Mouse (Mus musculus) hindbrain, embryonic 12.5 days (tissue): ENCODE results near the gene Slc35g3. TPM values are rescaled to one million over a fixed set of nuclear protein-coding genes. Genes with fewer than 3 reads are reported as not detected.

Source experiments
- ATAC-seq: fragments of 200-750 bp; cut with Nextera tagmentation; 2 replicates; pipeline ENCODE4 v1.8.0; 2017; ENCODE audit warnings: moderate TSS enrichment; ENCODE audit not compliant: low FRiP score
- H3K27ac ChIP-seq: fragments of 300-500 bp; sonication (generic); 2 replicates; pipeline ENCODE4 v1.5.1; 2016; ENCODE audit warnings: mild to moderate bottlenecking
- H3K27me3 ChIP-seq: fragments of 300-500 bp; sonication (generic); 2 replicates; pipeline ENCODE4 v1.6.1; 2016; ENCODE audit warnings: mild to moderate bottlenecking
- H3K36me3 ChIP-seq: fragments of 300-500 bp; sonication (generic); 2 replicates; pipeline ENCODE4 v1.6.1; 2016; ENCODE audit warnings: mild to moderate bottlenecking
- H3K4me1 ChIP-seq: fragments of 300-500 bp; sonication (generic); 2 replicates; pipeline ENCODE4 v1.6.1; 2016
- H3K4me2 ChIP-seq: fragments of 300-500 bp; sonication (generic); replicated peaks from 2 replicates; pipeline ENCODE4 v1.6.1; 2016; ENCODE audit warnings: mild to moderate bottlenecking
- H3K4me3 ChIP-seq: fragments of 300-500 bp; sonication (generic); 2 replicates; pipeline ENCODE4 v1.5.1; 2016; ENCODE audit warnings: mild to moderate bottlenecking
- H3K9ac ChIP-seq: fragments of 300-500 bp; sonication (generic); 2 replicates; pipeline ENCODE4 v1.6.1; 2016; ENCODE audit warnings: mild to moderate bottlenecking, moderate library complexity
- H3K9me3 ChIP-seq: fragments of 300-500 bp; sonication (generic); replicated peaks from 2 replicates; pipeline ENCODE4 v1.6.1; 2016; ENCODE audit warnings: mild to moderate bottlenecking
- WGBS: fragments of 180-500 bp; shearing (Covaris S2); methylation state at CpG from one replicate; pipeline ENCODE4 v1.1.7; 2016; 5-methylcytosine and 5-hydroxymethylcytosine counted together
- polyA plus RNA-seq: library from polyadenylated mRNA; unstranded; fragments of >200 nt; fragmentation: Nextera tagmentation; extraction: Ambion mirVana; gene quantifications from 2 replicates; pipeline ENCODE4 v1.2.1, GENCODE M21; 2016

Slc35g3 gene
- polyA plus RNA-seq, 1 experiment from 2014 or later, result 0.61 TPM

DNA sequence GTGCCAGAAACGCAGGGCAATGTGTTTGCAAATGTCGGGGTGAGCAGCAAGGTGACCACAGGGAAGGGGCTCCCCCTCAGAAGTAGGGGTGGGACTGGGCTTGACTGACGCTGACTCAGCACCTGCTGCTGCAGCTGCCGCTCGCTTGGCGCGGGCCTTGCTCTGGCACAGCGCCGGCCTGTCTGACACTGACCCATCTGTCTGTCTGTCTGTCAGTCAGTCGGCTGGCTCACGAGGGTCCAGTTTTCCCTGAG is 38.3 kb upstream of the Slc35g3 start:
- WGBS, result under 1% methylated on average over 11 of the region's 11 CpGs
- Histone ChIP-seq H3K27me3 (peaks cover 62% of the 10 kb centered on the region), H3K9me3 (no peaks in the 10 kb centered on the region)

DNA sequence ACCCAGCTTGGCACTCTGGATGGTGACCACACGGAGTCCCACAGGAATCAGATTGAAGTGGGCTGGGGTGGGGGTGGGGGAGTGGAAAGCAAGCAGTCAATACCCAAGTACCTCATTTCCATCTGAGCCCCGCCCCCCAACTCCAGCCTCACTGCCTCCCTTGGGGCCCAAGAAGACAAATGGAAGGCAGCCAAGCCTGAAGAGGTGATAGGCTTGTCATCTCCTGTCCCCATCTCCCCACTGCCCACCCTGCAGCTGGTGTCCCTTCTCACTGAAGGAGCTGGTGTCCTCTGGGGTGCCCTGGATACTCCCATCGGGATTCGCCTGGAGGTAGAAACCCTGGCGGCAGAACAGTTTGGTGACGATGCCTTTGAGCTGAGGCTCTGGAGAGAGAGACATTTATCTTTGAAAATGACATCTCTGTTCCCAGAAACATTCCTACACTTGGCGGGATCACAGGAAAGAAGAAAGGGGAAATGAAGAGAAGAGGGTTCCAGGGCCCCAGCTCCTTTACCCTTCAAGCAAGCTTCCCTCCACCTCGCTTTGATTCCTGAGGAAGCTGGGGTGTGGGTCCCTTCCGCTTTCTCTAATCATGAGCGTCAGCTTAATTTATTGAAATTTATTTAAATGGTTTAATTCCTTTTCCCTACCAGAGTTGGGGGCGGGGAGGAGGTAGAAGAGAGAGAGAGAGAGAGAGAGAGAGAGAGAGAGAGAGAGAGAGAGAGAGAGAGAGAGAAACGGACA is 37.8 kb upstream of the Slc35g3 start:
- Histone ChIP-seq H3K9ac (peak overlapping the region; percentile 73; the same call in 1 of the 2 replicates), H3K9me3 (no peaks in the 10 kb centered on the region), H3K4me3 (peak overlapping the region; percentile 53), H3K27ac (peak overlapping the region; percentile 93), H3K36me3 (no peaks in the 10 kb centered on the region), H3K4me2 (peak overlapping the region; percentile 90), H3K27me3 (peaks cover 57% of the 10 kb centered on the region), H3K4me1 (peaks cover 64% of the 10 kb centered on the region)
- 16% methylated on average over 12 of the region's 12 CpGs for WGBS
- no peak for ATAC-seq

More for the DNA sequence above, 38.3 kb upstream of the Slc35g3 start:
- Histone ChIP-seq H3K27ac (peak overlapping the region; percentile 93), H3K9ac (peak overlapping the region; percentile 73), H3K4me1 (peaks cover 68% of the 10 kb centered on the region), H3K4me3 (peak overlapping the region; percentile 53), H3K36me3 (no peaks in the 10 kb centered on the region), H3K4me2 (peak overlapping the region; percentile 90)
- ATAC-seq, result peak; percentile 51

DNA sequence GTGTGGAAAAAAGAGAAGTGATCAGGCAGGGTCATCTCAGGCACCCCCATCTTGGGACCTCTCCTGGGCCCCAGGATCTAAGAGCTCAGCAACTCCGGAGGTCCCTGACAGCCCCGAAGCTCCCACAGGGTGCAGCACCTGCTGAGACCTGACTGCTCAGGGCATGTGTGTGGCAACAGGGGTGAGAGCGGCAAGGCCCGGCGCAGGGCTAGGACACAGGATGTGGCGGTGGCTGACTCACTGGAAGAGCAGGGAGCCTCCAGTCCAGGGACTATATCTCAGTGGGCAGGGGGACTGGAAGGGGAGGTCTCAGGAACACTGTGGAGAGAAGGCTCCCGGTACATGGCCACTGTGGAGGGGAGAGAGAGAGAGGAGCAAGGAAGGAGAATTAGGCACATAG is 36.2 kb upstream of the Slc35g3 start:
- H3K36me3 ChIP-seq, result no peaks in the 10 kb centered on the region
- ATAC-seq, result no peak
- no peak overlapping the region for H3K27ac ChIP-seq
- H3K9ac ChIP-seq, result no peak overlapping the region
- H3K4me3 ChIP-seq, result no peak overlapping the region
- H3K9me3 ChIP-seq, result no peaks in the 10 kb centered on the region
- H3K4me2 ChIP-seq, result no peak overlapping the region
- peaks cover 48% of the 10 kb centered on the region for H3K4me1 ChIP-seq
- 76% methylated on average over 7 of the region's 7 CpGs for WGBS
- peaks cover 53% of the 10 kb centered on the region for H3K27me3 ChIP-seq

DNA sequence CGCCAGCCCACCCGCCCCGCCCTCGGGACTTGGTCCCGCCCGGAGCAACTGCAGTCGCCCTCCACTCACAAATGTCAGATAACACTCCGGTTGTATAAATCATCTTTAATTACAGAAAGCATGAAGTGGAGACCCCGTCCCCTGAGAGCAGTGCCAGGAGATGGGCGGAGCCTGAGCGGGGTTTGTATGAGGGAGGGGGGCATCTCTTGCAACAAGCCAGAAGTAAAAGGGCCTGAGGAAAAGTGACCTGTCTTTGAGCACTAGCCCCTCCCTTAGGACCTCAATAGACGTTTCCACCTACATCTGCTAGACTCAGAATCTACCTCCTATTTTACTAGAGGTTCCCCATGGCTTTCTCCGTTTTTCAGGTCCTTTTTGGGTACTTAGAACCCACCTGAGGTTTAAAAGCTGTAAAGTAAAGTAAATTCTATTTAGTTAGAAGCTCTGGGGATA is 34.2 kb upstream of the Slc35g3 start:
- no peak overlapping the region for H3K27ac ChIP-seq
- H3K36me3 ChIP-seq, result no peaks in the 10 kb centered on the region
- peaks cover 30% of the 10 kb centered on the region for H3K4me1 ChIP-seq
- 5% methylated on average over 13 of the region's 13 CpGs for WGBS
- peak overlapping the region; percentile 74 for H3K4me2 ChIP-seq
- peak overlapping the region; percentile 55; the same call in 1 of the 2 replicates for H3K9ac ChIP-seq
- ATAC-seq, result no peak
- peaks cover 44% of the 10 kb centered on the region for H3K27me3 ChIP-seq
- H3K4me3 ChIP-seq, result peak overlapping the region; percentile 38
- H3K9me3 ChIP-seq, result no peaks in the 10 kb centered on the region

DNA sequence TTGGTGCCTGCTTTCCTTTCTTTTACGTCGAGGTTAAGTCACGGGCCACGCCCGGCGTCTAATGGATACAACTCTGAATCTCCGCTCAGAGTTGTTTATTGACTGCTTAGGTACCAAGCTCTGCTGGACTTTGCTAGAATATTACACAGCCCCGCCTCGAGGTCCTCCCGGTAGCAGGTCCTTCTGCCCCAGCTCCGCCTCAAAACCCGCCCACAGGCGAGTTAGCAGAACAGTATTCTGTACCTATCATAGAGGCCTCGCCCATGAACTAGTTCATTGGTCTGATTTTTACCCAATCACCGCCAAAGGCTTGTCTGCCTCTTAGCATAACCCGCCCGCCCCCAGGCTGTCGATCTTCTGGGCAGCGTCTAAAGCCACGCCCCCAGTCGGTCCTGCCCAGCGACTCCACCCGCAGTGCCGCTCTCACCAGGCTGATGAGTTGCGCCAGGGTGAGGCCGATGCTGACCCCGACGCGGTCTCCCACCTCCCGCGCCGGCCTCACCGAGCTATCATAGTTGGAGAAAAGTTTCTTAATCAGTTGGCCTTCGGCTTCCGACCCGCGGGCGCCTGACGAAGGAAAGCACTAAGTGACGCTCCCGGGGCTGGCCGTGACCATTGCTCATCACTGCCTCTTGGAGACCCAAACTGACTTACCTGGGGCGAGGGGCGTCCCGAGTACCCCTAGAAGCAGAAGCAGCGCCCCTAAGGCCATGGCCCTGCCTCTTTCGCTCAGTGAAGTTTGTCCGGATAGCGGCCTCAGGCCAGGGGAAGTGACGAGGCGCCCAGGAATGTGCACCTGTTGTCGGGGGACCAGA is 33.6 kb upstream of the Slc35g3 start, which contains the start of gene Chrnb1:
Chrnb1 (minus strand) TSS at position 776 of the 815 bp plus-strand sequence.
- ATAC-seq, result peak; percentile 91
- Histone ChIP-seq H3K4me1 (peaks cover 26% of the 10 kb centered on the region), H3K36me3 (no peaks in the 10 kb centered on the region), H3K9me3 (no peaks in the 10 kb centered on the region), H3K4me2 (peak within 1 kb of the TSS; percentile 74), H3K4me3 (peak within 1 kb of the TSS; percentile 38), H3K27ac (no peak within 1 kb of the TSS), H3K9ac (peak within 1 kb of the TSS; percentile 55), H3K27me3 (peaks cover 44% of the 10 kb centered on the region)
- WGBS, result 2% methylated on average over 52 of the region's 52 CpGs

DNA sequence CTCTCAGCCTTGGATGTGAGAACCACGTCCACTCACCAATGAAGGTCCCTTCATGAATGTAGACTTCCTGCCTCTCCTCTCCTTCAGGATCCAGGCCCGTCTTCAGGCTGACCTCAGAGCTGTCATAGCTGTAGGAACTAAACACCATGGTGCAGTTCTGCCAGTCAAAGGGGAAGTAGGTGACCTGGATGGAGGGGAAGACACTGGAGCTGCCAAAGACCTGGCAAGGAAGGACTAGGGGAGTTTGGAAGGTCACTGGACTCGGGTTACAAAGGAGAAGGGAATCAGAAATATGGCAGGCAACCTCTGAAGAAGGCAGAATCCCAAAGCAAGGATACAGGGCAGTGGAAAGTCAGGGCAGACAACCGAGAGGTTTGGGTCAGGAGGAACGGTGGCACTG is 31.7 kb upstream of the Slc35g3 start:
- H3K4me1 ChIP-seq, result peaks cover 9% of the 10 kb centered on the region
- no peak overlapping the region for H3K4me3 ChIP-seq
- no peaks in the 10 kb centered on the region for H3K9me3 ChIP-seq
- H3K4me2 ChIP-seq, result no peak overlapping the region
- no peak overlapping the region for H3K27ac ChIP-seq
- peaks cover 44% of the 10 kb centered on the region for H3K27me3 ChIP-seq
- H3K36me3 ChIP-seq, result no peaks in the 10 kb centered on the region
- no peak overlapping the region for H3K9ac ChIP-seq
- WGBS, result 70% methylated on average over 5 of the region's 5 CpGs
- ATAC-seq, result no peak

DNA sequence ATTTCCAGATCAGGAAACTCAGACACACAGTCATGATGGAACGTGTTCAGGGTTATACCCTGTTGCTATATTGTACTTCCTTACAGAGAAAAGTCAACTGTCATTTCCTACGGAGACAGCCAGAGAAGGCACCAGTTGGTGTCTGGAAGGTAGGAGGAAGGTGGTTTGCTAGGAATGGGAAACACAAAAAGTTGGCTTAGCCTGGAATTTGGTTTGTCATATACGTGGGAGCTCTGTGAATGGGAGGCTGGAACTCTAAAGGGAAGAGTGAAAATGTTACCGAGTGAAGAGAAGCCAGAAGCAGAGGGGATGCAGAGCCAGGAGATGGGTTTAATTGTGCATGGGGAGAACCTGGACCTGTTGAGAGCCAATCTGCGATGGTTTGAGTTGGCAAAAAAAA is 29.7 kb upstream of the Slc35g3 start:
- no peak overlapping the region for H3K27ac ChIP-seq
- H3K4me1 ChIP-seq, result peaks cover 9% of the 10 kb centered on the region
- no peak overlapping the region for H3K9ac ChIP-seq
- H3K9me3 ChIP-seq, result no peaks in the 10 kb centered on the region
- no peaks in the 10 kb centered on the region for H3K36me3 ChIP-seq
- 75% methylated on average over 5 of the region's 5 CpGs for WGBS
- no peak overlapping the region for H3K4me2 ChIP-seq
- ATAC-seq, result no peak
- H3K27me3 ChIP-seq, result peaks cover 27% of the 10 kb centered on the region
- no peak overlapping the region for H3K4me3 ChIP-seq

DNA sequence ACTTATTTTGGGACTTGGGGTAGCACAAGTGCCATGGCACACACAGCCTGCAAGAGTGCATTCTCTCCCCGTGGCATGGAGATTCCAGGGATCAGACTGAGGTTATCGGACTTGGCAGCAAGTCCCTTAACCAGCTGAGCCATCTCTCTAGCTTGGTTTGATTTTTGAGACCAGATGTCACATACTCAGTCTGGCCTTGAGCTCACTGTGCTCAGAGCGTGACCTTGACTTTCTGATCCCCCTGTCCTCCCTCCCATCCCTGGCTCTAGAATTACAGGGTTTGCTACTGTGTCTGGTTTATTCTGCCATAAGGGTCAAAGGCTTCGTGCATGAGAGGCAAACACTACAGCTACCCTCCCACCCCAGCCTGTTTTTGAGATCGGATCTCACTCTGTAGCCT is 27.7 kb upstream of the Slc35g3 start:
- no peaks in the 10 kb centered on the region for H3K36me3 ChIP-seq
- ATAC-seq, result no peak
- no peak overlapping the region for H3K4me3 ChIP-seq
- H3K27ac ChIP-seq, result no peak overlapping the region
- H3K4me1 ChIP-seq, result no peaks in the 10 kb centered on the region
- 72% methylated on average over 5 of the region's 5 CpGs for WGBS
- H3K4me2 ChIP-seq, result no peak overlapping the region
- no peaks in the 10 kb centered on the region for H3K9me3 ChIP-seq
- H3K27me3 ChIP-seq, result peaks cover 19% of the 10 kb centered on the region; the same call in 1 of the 2 replicates
- H3K9ac ChIP-seq, result no peak overlapping the region

DNA sequence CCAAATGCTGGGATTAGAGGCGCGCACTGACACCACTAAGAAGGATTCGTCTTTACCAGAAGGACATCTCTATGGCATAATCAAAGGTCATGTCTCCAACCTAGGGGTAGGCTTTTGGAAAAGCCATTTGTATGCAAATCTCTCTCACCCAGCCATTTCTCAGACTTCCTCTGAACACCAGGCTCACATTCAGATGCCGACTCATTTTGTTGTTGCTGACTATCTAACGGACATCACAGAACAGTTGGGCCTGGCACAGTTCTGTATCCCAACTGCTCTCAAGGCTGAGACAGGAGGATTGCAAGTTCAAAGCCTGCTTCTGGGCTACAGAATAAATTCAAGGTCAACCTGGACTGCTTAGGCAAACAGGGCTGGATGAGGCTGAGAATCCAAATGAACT is 25.5 kb upstream of the Slc35g3 start:
- H3K36me3 ChIP-seq, result no peaks in the 10 kb centered on the region
- no peak for ATAC-seq
- H3K9ac ChIP-seq, result no peak overlapping the region
- H3K4me3 ChIP-seq, result no peak overlapping the region
- H3K27me3 ChIP-seq, result 0 out of 2 replicates have a peak, but pooled peaks cover 5% of the 10 kb centered on the region
- no peaks in the 10 kb centered on the region for H3K9me3 ChIP-seq
- 81% methylated on average over 5 of the region's 5 CpGs for WGBS
- H3K27ac ChIP-seq, result no peak overlapping the region
- no peaks in the 10 kb centered on the region for H3K4me1 ChIP-seq
- no peak overlapping the region for H3K4me2 ChIP-seq

DNA sequence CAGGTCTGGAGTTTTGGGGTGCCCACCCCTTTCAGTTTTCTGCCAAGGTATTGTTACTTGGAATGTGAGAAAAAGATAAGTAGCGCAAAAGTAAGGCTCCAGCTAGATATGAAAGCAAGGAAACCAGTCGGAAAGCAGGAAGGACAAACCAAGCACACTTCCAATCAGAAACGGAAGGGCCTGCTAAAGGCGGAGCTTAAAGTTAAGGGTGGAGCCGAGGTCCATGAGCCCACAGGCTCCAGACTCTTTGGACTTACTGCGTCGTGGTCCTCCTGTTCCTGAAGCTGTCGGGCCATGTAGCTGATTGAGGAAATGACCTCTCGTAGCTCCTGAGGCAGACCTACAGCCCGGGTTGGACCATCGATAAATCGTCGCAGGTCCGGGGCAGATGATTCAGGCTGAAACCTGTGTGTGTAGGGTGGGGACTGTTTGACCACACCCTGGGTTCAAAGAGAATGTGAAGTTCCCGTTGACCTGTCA is 23.1 kb upstream of the Slc35g3 start:
- no peak for ATAC-seq
- Histone ChIP-seq H3K36me3 (no peaks in the 10 kb centered on the region), H3K27ac (no peak overlapping the region), H3K27me3 (peaks cover 5% of the 10 kb centered on the region; the same call in 1 of the 2 replicates), H3K4me1 (0 out of 2 replicates have a peak, but pooled peaks cover 4% of the 10 kb centered on the region), H3K9ac (no peak overlapping the region), H3K4me3 (no peak overlapping the region), H3K9me3 (no peaks in the 10 kb centered on the region), H3K4me2 (0 out of 2 replicates have a peak overlapping the region, but pooled peaks have one; percentile 13)
- 49% methylated on average over 15 of the region's 15 CpGs for WGBS

DNA sequence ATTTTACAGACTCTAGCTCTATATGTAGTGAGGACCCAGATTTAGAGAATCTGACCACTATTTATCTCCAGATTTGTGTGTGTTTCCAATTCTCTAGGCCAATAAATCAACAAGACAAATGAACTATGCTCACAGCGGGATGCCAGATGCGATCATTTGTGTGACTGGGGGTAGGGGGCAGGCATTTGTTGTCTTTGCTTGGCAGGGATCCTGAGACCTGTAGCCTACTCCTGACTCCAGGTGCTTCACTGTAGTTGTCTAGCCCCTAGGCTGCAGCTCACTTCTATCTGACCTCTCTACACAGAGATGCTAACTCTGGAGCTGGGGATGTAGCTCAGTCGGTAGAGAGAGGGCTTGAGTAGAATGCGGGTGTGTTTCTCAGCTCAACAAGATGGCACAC is 20.1 kb upstream of the Slc35g3 start:
- H3K4me1 ChIP-seq, result 0 out of 2 replicates have a peak, but pooled peaks cover 7% of the 10 kb centered on the region
- H3K9me3 ChIP-seq, result no peaks in the 10 kb centered on the region
- WGBS, result 35% methylated on average over 4 of the region's 4 CpGs
- H3K9ac ChIP-seq, result no peak overlapping the region
- no peaks in the 10 kb centered on the region for H3K36me3 ChIP-seq
- H3K4me2 ChIP-seq, result no peak overlapping the region
- peaks cover 23% of the 10 kb centered on the region for H3K27me3 ChIP-seq
- no peak overlapping the region for H3K27ac ChIP-seq
- no peak overlapping the region for H3K4me3 ChIP-seq
- no peak for ATAC-seq

DNA sequence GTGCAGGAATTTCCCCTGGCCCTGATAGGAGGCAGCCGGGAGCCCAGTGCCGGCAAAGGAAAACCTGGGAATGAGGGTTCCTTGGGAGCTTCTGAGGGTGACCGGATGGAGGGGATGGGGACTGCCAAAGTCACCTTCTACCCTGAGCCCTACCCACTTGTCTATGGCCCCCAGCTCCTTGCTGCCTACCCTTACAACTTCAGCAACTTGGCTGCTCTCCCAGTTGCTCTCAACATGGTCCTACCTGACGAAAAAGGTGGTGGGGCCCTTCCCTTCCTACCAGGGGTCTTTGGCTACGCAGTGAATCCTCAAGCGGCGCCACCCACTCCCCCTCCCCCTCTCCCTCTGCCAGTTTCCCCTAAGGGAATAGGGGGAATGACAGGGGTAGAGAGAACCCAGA is 17.2 kb upstream of the Slc35g3 start:
- Histone ChIP-seq H3K4me3 (no peak overlapping the region), H3K9ac (no peak overlapping the region), H3K4me2 (no peak overlapping the region), H3K4me1 (peaks cover 10% of the 10 kb centered on the region; the same call in 1 of the 2 replicates), H3K9me3 (no peaks in the 10 kb centered on the region), H3K27ac (no peak overlapping the region), H3K27me3 (peaks cover 31% of the 10 kb centered on the region), H3K36me3 (peaks cover 11% of the 10 kb centered on the region; the same call in 1 of the 2 replicates)
- no peak for ATAC-seq
- 63% methylated on average over 7 of the region's 7 CpGs for WGBS
